In genomic region chr7:54962678-54963077, GRCm38 (mm10) we compare ENCODE assay signal across 23 mouse cellular contexts.
"Had no signal": no experiment of that assay in that cellular context is flagged by ENCODE, and none has a peak within 500 bp of the region (broad histone marks: within the 10 kb centered on the region; RNA-seq: fewer than 3 reads in every experiment).

No protein-coding gene starts in this region.

- H3K4me1 ChIP-seq: limb, embryonic 10.5 days; limb, embryonic 13.5 days; liver, embryonic 12.5 days; liver, embryonic 15.5 days; lung, embryonic 15.5 days; megakaryocyte, embryonic 14.5 days; neural tube, embryonic 13.5 days; stomach, embryonic 15.5 days had no signal

- H3K4me3 ChIP-seq: layer of hippocampus, adult 2 months; limb, embryonic 10.5 days; limb, embryonic 13.5 days; liver, embryonic 12.5 days; liver, embryonic 15.5 days; lung, embryonic 15.5 days; megakaryocyte, embryonic 14.5 days; myocyte; neural tube, embryonic 13.5 days; stomach, embryonic 15.5 days had no signal

- H3K9ac ChIP-seq: limb, embryonic 13.5 days; liver, embryonic 12.5 days; liver, embryonic 15.5 days; lung, embryonic 15.5 days; neural tube, embryonic 13.5 days; stomach, embryonic 15.5 days had no signal

- H3K27ac ChIP-seq: kidney, postnatal 0 days; layer of hippocampus, adult 2 months; limb, embryonic 10.5 days; limb, embryonic 13.5 days; liver, embryonic 12.5 days; liver, embryonic 15.5 days; lung, embryonic 15.5 days; neural tube, embryonic 13.5 days; stomach, embryonic 15.5 days had no signal

- ATAC-seq: liver, embryonic 12.5 days had no signal

- H3K9me3 ChIP-seq: limb, embryonic 10.5 days; limb, embryonic 13.5 days; liver, embryonic 12.5 days; liver, embryonic 15.5 days; lung, embryonic 15.5 days; megakaryocyte, embryonic 14.5 days; neural tube, embryonic 13.5 days; stomach, embryonic 15.5 days had no signal

- H3K36me3 ChIP-seq: limb, embryonic 10.5 days; limb, embryonic 13.5 days; liver, embryonic 12.5 days; liver, embryonic 15.5 days; lung, embryonic 15.5 days; neural tube, embryonic 13.5 days; stomach, embryonic 15.5 days had no signal

- H3K4me2 ChIP-seq: limb, embryonic 13.5 days; liver, embryonic 12.5 days; liver, embryonic 15.5 days; lung, embryonic 15.5 days; midbrain, embryonic 11.5 days; neural tube, embryonic 13.5 days; stomach, embryonic 15.5 days had no signal

- H3K27me3 ChIP-seq: limb, embryonic 13.5 days; liver, embryonic 12.5 days; liver, embryonic 15.5 days; lung, embryonic 15.5 days; megakaryocyte, embryonic 14.5 days; neural tube, embryonic 13.5 days; stomach, embryonic 15.5 days had no signal

- DNase-seq: kidney, adult 2 months; kidney, postnatal 25 days; layer of hippocampus, adult 9-11 months; liver; lung, adult 18-20 months; lung, postnatal 10 days; lung, postnatal 36 days; right cerebral cortex, adult 18-20 months; right cerebral cortex, postnatal 14 days; spleen, adult 18-20 months; thymus, postnatal 25 days had no signal
